Mouse (Mus musculus) testis, adult 2 months (tissue): ENCODE data around the gene Rtl6.

ENCODE experiments used
- CTCF ChIP-seq: fragments of 200-500 bp; IDR thresholded peaks from 2 replicates; pipeline ENCODE4 v1.5.1; 2012; ENCODE audit warnings: low read depth, mild to moderate bottlenecking, inconsistent platforms, low read length, moderate library complexity; ENCODE audit not compliant: control insufficient read depth, insufficient read depth, insufficient replicate concordance
- POLR2A ChIP-seq: fragments of 200-500 bp; IDR thresholded peaks from 2 replicates; pipeline ENCODE4 v1.6.1; 2012; ENCODE audit warnings: low read depth, mild to moderate bottlenecking, inconsistent platforms, low read length, moderate library complexity; ENCODE audit not compliant: control insufficient read depth

- TF ChIP-seq CTCF (no peak), POLR2A (no peak)
Observed at GRCm38 (mm10) chr15:84536611-84537010, 21.0 kb downstream of the Rtl6 start.
